Mouse (Mus musculus): Measurements from ENCODE around the gene Atp6ap1.

Atp6ap1 gene

DNA sequence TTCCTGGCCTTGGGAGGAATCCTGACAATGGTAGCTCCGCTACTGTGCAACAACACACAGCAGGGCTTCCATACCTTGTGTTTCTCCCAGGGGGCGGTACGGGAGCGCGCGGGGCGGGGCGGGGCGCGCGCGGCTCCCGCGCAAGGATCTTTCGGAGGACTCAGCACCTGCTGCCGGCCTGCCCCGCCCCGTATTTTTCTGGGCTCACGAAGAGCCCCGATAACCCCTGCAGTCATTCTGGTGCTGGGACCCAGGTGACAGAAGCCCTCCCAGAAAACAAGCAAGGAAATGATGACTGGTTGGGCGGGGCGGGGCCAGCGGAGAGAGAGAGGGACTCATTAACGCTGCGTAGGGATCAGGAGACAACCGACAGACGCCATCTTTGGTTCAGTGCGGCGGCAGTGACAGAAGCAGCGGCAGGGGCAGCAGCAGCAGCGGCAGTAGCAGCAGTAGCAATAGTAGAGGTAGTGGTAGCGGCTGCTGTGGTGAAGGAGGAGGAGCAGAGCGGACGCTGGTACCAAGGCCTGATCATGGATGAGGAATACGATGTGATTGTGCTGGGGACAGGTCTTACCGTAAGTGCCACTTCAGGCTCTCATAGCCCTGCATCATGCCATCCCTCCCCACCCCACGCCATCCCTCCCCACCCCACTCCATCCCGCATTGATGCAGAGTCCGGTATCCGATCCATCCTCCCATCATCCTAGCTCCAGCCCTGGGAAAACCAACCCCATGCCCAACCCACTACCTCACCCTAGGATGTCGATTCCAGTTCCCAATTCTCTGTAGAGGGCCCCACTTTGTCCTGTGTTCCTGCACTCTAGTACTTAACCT lies 8.2 kb downstream of the Atp6ap1 start, which contains the start of gene Gdi1:
Gene Gdi1, plus strand, starts transcription at position 132 of the 834 bp plus-strand sequence.
- DNase-seq (ENCODE audit: low read depth) = peak; percentile 88

- DNase-seq (ENCODE audit: low read depth) = peak; percentile 89
Observed at GRCm38 (mm10) chrX:74312540-74313464, 15.9 kb downstream of the Atp6ap1 start, which contains the start of gene Fam50a. TSS of gene Fam50a (plus strand) at chrX:74313033.

- DNase-seq (ENCODE audit: low read depth) = peak; percentile 85
Observed at GRCm38 (mm10) chrX:74328725-74329161, 31.8 kb downstream of the Atp6ap1 start, which contains the start of gene Plxna3. TSS of gene Plxna3 (plus strand) at chrX:74329066.

GRCm38 (mm10) chrX:74329215-74329671 lies 32.3 kb downstream of the Atp6ap1 start:
- DNase-seq (ENCODE audit: low read depth) = no peak

- peak; percentile 8 for DNase-seq (ENCODE audit: low read depth)
Observed at GRCm38 (mm10) chrX:74330166-74330930, 33.5 kb downstream of the Atp6ap1 start.

- no peak for DNase-seq (ENCODE audit: low read depth)
Observed at GRCm38 (mm10) chrX:74352645-74353466, 56.0 kb downstream of the Atp6ap1 start.

GRCm38 (mm10) chrX:74353467-74353770 lies 56.5 kb downstream of the Atp6ap1 start, which contains the start of gene Lage3:
TSS of gene Lage3 (minus strand) at chrX:74353618.
- DNase-seq (ENCODE audit: low read depth) = peak; percentile 90
